Mouse (Mus musculus) stomach, postnatal 0 days (tissue): Measurements from ENCODE around the gene Zpbp2. TPM values are rescaled to one million over a fixed set of nuclear protein-coding genes. Genes with fewer than 3 reads are reported as not detected.

Source experiments
- ATAC-seq: fragments of 200-750 bp; cut with Nextera tagmentation; 2 replicates; pipeline ENCODE4 v1.8.0; 2017; ENCODE audit not compliant: low FRiP score, low TSS enrichment
- DNase-seq: peaks from one replicate; pipeline ENCODE4 v3.0.0-alpha.2; 2016; ENCODE audit warnings: low spot score
- H3K27ac ChIP-seq: fragments of 300-500 bp; sonication (generic); replicated peaks from 2 replicates; pipeline ENCODE4 v1.5.1; 2014; ENCODE audit warnings: mild to moderate bottlenecking, control low read depth
- H3K27me3 ChIP-seq: fragments of 300-500 bp; sonication (generic); 2 replicates; pipeline ENCODE4 v1.6.1; 2014; ENCODE audit warnings: low read length; ENCODE audit not compliant: control insufficient read depth, insufficient read depth
- H3K36me3 ChIP-seq: fragments of 300-500 bp; sonication (generic); 2 replicates; pipeline ENCODE4 v1.6.1; 2014; ENCODE audit warnings: low read length, mixed read lengths; ENCODE audit not compliant: control insufficient read depth, insufficient read depth
- H3K4me1 ChIP-seq: fragments of 300-500 bp; sonication (generic); replicated peaks from 2 replicates; pipeline ENCODE4 v1.6.1; 2014; ENCODE audit warnings: antibody characterized with exemption; ENCODE audit not compliant: control insufficient read depth, insufficient read depth
- H3K4me2 ChIP-seq: fragments of 300-500 bp; sonication (generic); replicated peaks from 2 replicates; pipeline ENCODE4 v1.6.1; 2014; ENCODE audit warnings: low read depth, mild to moderate bottlenecking, control low read depth, moderate library complexity
- H3K4me3 ChIP-seq: fragments of 300-500 bp; sonication (generic); 2 replicates; pipeline ENCODE4 v1.5.1; 2014; ENCODE audit warnings: low read depth, low read length, control low read depth
- H3K9ac ChIP-seq: fragments of 300-500 bp; sonication (generic); 2 replicates; pipeline ENCODE4 v1.6.1; 2014; ENCODE audit warnings: mild to moderate bottlenecking, low read length, control low read depth, mixed read lengths
- H3K9me3 ChIP-seq: fragments of 300-500 bp; sonication (generic); 2 replicates; pipeline ENCODE4 v1.6.1; 2016; ENCODE audit warnings: low read length; ENCODE audit not compliant: control insufficient read depth
- CTCF ChIP-seq: IDR thresholded peaks from 2 replicates; pipeline ENCODE4 v1.5.1; 2016; ENCODE audit warnings: antibody characterized with exemption, low read depth, mild to moderate bottlenecking, moderate library complexity
- EP300 ChIP-seq: optimal IDR thresholded peaks from 2 replicates; pipeline ENCODE3; 2016; ENCODE audit warnings: antibody characterized with exemption
- WGBS: fragments of 180-500 bp; shearing (Covaris S2); extraction: QIAGEN DNeasy Blood & Tissue Kit; methylation state at CpG from one replicate; pipeline ENCODE4 v1.1.7; 2014; 5-methylcytosine and 5-hydroxymethylcytosine counted together
- polyA plus RNA-seq: library from polyadenylated mRNA; unstranded; fragments of >200 nt; fragmentation: Nextera tagmentation; extraction: Ambion mirVana; gene quantifications from 2 replicates; pipeline ENCODE4 v1.2.1, GENCODE M21; 2015

The Zpbp2 gene
- polyA plus RNA-seq, 1 experiment from 2014 or later, result 0.16 TPM

DNA sequence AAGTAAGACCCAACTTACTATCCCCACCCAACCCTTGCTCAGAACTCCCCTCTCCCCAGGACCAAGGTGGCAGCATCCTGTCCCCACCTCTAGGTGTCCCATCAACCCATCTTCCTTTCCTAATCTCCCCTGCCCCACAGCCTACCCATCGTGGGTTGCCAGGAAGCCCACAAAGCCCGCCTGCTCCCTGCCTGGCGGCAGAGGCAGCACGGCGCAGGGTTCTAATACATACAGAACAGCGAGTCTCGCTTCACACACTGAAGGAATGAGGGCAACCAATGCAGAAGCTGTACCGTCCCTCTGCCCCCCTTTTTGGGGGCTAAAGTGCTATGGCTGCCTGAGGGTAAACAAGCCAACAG, 31.1 kb downstream of the Zpbp2 start:
- ATAC-seq, result no peak
- DNase-seq, result no peak
- Histone ChIP-seq H3K9me3 (no peaks in the 10 kb centered on the region), H3K27ac (no peak overlapping the region), H3K4me2 (no peak overlapping the region), H3K4me1 (0 out of 2 replicates have a peak, but pooled peaks cover 5% of the 10 kb centered on the region), H3K9ac (no peak overlapping the region), H3K27me3 (no peaks in the 10 kb centered on the region), H3K36me3 (peaks cover 8% of the 10 kb centered on the region), H3K4me3 (no peak overlapping the region)
- 89% methylated on average over 8 of the region's 8 CpGs for WGBS
- TF ChIP-seq EP300 (no peak), CTCF (no peak)

DNA sequence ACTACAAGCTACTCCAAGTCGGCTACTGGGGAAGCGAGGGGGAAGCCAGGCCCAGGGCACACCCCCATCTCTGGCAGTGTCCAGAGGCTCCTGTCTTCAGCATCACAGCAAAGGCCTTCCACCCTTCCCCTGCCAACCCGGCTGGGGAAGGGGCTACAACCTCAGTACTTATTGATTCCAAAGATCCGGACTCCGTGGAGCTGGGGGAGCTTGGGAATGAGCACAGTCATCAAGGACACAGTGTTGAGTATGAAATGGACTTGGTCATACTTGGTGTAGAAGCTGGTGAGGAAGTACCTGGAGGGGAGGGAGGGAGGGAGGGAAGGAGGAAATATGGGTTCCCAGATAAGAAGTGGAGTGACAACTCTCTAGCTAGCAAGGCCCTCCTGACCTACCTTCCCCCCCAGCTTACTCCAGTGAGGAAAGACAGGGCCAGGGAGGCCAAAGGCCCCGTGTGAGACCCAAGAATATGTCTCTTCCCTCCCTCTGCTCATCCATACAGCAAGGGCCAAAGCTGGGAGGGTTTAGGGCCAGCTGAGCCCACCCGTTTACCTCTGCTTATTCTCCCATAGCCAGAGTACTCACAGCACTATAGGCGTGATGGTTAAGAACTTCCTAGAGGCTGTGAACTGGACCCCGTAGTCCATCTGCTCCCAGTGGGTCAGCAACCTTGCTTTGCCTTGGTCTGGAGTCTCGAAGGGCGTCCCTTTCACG, 31.8 kb downstream of the Zpbp2 start:
- H3K27ac ChIP-seq, result no peak overlapping the region
- H3K9me3 ChIP-seq, result no peaks in the 10 kb centered on the region
- no peak overlapping the region for H3K4me3 ChIP-seq
- ATAC-seq, result no peak
- 86% methylated on average over 12 of the region's 12 CpGs for WGBS
- H3K4me1 ChIP-seq, result peaks cover 6% of the 10 kb centered on the region
- peaks cover 8% of the 10 kb centered on the region for H3K36me3 ChIP-seq
- TF ChIP-seq CTCF (no peak), EP300 (no peak)
- no peaks in the 10 kb centered on the region for H3K27me3 ChIP-seq
- no peak overlapping the region for H3K4me2 ChIP-seq
- no peak overlapping the region for H3K9ac ChIP-seq
- DNase-seq, result no peak

DNA sequence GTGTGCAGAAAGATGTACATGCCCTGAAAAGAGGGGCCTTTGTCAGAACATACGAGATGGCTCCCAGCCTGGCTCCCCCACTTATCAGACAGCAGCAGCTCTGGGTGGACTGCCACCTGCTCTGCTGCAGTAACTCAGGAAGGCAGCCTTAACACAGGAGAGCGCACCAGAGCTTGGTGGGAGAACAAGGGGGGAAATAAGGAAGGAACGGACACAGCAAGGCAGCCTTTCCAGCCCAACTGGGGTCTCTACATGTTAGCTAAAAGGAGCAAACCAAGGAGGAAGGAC, 32.3 kb downstream of the Zpbp2 start:
- Histone ChIP-seq H3K4me1 (peaks cover 9% of the 10 kb centered on the region), H3K27ac (no peak overlapping the region), H3K36me3 (peaks cover 8% of the 10 kb centered on the region), H3K4me2 (no peak overlapping the region), H3K9ac (no peak overlapping the region), H3K9me3 (no peaks in the 10 kb centered on the region), H3K4me3 (no peak overlapping the region), H3K27me3 (no peaks in the 10 kb centered on the region)
- ATAC-seq (no peak), DNase-seq (no peak)
- WGBS, result 87% methylated on average over 3 of the region's 3 CpGs
- TF ChIP-seq CTCF, result no peak
- no peak for TF ChIP-seq EP300

DNA sequence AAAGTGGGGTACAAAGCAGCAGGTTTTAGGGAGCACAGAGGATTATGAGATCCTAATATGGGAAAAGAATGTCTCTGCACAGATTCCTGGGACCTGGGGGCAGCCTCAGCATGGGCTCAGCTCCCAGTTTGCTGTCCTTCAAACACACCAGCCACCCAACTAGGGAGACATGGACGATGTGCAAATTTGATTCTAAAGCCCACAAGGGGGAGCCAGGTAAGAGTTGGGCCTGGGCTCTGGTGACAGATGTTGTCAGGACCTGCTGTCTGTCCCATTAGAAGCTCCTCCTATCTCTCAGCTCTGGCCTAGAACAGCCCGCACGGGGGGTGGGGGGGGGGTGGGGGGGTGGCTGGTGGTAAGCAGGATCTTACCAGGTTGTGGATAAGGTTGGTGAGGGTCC, 32.7 kb downstream of the Zpbp2 start:
- H3K9ac ChIP-seq, result no peak overlapping the region
- H3K4me2 ChIP-seq, result no peak overlapping the region
- H3K4me3 ChIP-seq, result no peak overlapping the region
- peaks cover 9% of the 10 kb centered on the region for H3K4me1 ChIP-seq
- H3K9me3 ChIP-seq, result no peaks in the 10 kb centered on the region
- no peak for ATAC-seq
- H3K27me3 ChIP-seq, result no peaks in the 10 kb centered on the region
- DNase-seq, result no peak
- H3K27ac ChIP-seq, result no peak overlapping the region
- 18% methylated on average over 3 of the region's 3 CpGs for WGBS
- H3K36me3 ChIP-seq, result peaks cover 8% of the 10 kb centered on the region
- TF ChIP-seq CTCF, result peak; percentile 47
- no peak for TF ChIP-seq EP300

DNA sequence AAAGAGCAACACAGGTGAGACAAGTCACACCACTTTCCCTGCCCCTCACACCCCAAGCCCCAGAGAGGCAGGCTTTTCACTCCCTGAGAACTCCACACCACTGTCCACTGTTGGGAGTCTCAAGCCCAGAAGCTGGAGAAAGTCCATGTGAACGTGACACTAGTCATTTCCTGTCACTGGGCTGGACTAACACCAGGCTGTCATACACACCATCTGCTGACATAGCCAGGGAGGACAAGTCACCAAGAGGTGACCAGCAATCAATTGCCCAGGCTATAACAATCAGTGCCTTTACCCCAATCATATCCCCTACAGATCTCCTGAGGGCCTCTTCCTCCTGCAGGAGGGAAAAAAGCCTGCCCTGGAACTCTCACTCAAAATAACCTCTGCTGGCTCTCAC, 33.2 kb downstream of the Zpbp2 start:
- Histone ChIP-seq H3K27ac (no peak overlapping the region), H3K4me1 (peaks cover 9% of the 10 kb centered on the region), H3K36me3 (peaks cover 8% of the 10 kb centered on the region), H3K27me3 (no peaks in the 10 kb centered on the region), H3K9ac (no peak overlapping the region), H3K4me2 (no peak overlapping the region), H3K4me3 (no peak overlapping the region), H3K9me3 (no peaks in the 10 kb centered on the region)
- WGBS, result 55% methylated on average over 1 of the region's 1 CpGs
- DNase-seq, result no peak
- ATAC-seq, result no peak
- TF ChIP-seq CTCF, result no peak
- TF ChIP-seq EP300, result no peak

DNA sequence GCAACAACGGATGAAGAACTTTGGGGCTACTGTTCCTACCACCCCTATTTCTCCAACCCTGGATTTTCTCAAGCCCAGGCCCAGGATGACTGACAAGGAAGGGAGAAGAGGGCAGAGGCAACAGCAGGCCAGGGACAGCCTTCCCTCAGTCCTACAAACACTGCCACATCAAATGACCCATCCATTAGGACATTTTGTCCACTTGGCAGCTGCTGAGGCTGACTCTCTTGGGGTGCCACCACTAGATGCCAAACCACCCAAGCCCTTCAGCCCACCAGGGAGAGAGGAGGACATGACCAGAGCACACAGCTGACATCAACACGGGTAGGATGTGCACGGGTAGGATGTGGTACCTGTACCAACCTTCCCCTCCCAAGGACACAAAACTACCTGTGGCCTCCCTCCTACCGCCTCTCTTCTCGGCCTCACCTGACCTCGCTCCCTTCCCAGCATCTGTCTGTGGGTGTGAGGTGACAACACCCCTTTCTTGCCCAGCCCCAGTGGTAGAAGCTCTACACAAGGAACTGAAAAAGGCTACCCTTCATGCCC, 33.8 kb downstream of the Zpbp2 start:
- Histone ChIP-seq H3K27ac (no peak overlapping the region), H3K27me3 (no peaks in the 10 kb centered on the region), H3K4me3 (no peak overlapping the region), H3K9me3 (no peaks in the 10 kb centered on the region), H3K4me2 (no peak overlapping the region), H3K36me3 (peaks cover 8% of the 10 kb centered on the region), H3K9ac (no peak overlapping the region), H3K4me1 (peaks cover 9% of the 10 kb centered on the region)
- TF ChIP-seq EP300 (no peak), CTCF (no peak)
- DNase-seq, result no peak
- no peak for ATAC-seq
- WGBS, result 91% methylated on average over 6 of the region's 6 CpGs
